Mouse (Mus musculus) heart, embryonic 13.5 days (tissue): ENCODE results near the gene 1110051M20Rik. TPM values are rescaled to one million over a fixed set of nuclear protein-coding genes. Genes with fewer than 3 reads are reported as not detected.

Experiments used
- ATAC-seq: fragments of 200-750 bp; cut with Nextera tagmentation; 2 replicates; pipeline ENCODE4 v1.8.0; 2017; ENCODE audit warnings: moderate TSS enrichment; ENCODE audit not compliant: insufficient number of reproducible peaks, low FRiP score, low TSS enrichment; ENCODE audit errors: extremely low read depth
- H3K27ac ChIP-seq: fragments of 300-500 bp; sonication (generic); replicated peaks from 2 replicates; pipeline ENCODE4 v1.5.1; 2015; ENCODE audit warnings: moderate library complexity, mild to moderate bottlenecking, inconsistent platforms
- H3K27me3 ChIP-seq: fragments of 300-500 bp; sonication (generic); replicated peaks from 2 replicates; pipeline ENCODE4 v1.6.1; 2015; ENCODE audit warnings: mild to moderate bottlenecking, inconsistent platforms
- H3K36me3 ChIP-seq: fragments of 300-500 bp; sonication (generic); 2 replicates; pipeline ENCODE4 v1.6.1; 2015; ENCODE audit warnings: mild to moderate bottlenecking, inconsistent platforms
- H3K4me1 ChIP-seq: fragments of 300-500 bp; sonication (generic); 2 replicates; pipeline ENCODE4 v1.6.1; 2015; ENCODE audit warnings: inconsistent platforms
- H3K4me2 ChIP-seq: fragments of 300-500 bp; sonication (generic); 2 replicates; pipeline ENCODE4 v1.6.1; 2015; ENCODE audit warnings: inconsistent platforms, mild to moderate bottlenecking, moderate library complexity
- H3K4me3 ChIP-seq: fragments of 300-500 bp; sonication (generic); 2 replicates; pipeline ENCODE4 v1.5.1; 2015; ENCODE audit warnings: moderate library complexity, mild to moderate bottlenecking, inconsistent platforms
- H3K9ac ChIP-seq: fragments of 300-500 bp; sonication (generic); 2 replicates; pipeline ENCODE4 v1.6.1; 2015; ENCODE audit warnings: inconsistent platforms, mild to moderate bottlenecking, moderate library complexity
- H3K9me3 ChIP-seq: fragments of 300-500 bp; sonication (generic); 2 replicates; pipeline ENCODE4 v1.6.1; 2016; ENCODE audit warnings: inconsistent platforms
- WGBS: fragments of 180-500 bp; shearing (Covaris S2); methylation state at CpG from one replicate; pipeline ENCODE4 v1.1.7; 2015; ENCODE audit warnings: mixed read lengths; 5-methylcytosine and 5-hydroxymethylcytosine counted together
- polyA plus RNA-seq: library from polyadenylated mRNA; unstranded; fragments of >200 nt; fragmentation: Nextera tagmentation; extraction: Ambion mirVana; gene quantifications from 2 replicates; pipeline ENCODE4 v1.2.1, GENCODE M21; 2015

Gene 1110051M20Rik
- polyA plus RNA-seq, 1 experiment from 2014 or later: 36.3 TPM

DNA sequence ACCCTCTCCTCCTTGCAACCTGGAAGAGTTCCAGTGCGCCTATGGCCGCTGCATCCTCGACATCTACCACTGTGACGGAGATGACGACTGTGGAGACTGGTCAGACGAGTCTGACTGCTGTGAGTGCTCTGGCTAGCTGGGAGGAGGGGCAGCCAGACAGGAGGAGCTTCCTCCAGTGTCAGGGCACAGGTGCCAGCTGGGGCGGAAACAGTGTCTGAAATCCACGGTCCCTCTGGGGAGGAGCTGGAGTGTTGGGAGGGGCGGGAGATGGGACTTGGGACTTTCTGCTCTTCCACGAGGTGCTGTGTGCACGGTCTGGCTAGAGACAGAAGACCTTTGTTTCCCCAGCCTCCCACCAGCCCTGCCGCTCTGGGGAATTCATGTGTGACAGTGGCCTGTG is 29.9 kb upstream of the 1110051M20Rik start:
- no peak for ATAC-seq
- Histone ChIP-seq H3K27ac (no peak overlapping the region), H3K9me3 (no peaks in the 10 kb centered on the region), H3K4me3 (no peak overlapping the region), H3K4me2 (no peak overlapping the region), H3K9ac (no peak overlapping the region), H3K36me3 (peaks cover 80% of the 10 kb centered on the region), H3K4me1 (peaks cover 15% of the 10 kb centered on the region), H3K27me3 (no peaks in the 10 kb centered on the region)
- 58% methylated on average over 12 of the region's 12 CpGs for WGBS

GRCm38 (mm10) chr2:91470055-91470647 is 25.6 kb upstream of the 1110051M20Rik start:
- no peaks in the 10 kb centered on the region for H3K27me3 ChIP-seq
- no peak overlapping the region for H3K9ac ChIP-seq

GRCm38 (mm10) chr2:91467613-91468012 is 23.1 kb upstream of the 1110051M20Rik start:
- ATAC-seq: no peak
- Histone ChIP-seq H3K27me3 (no peaks in the 10 kb centered on the region), H3K27ac (peak overlapping the region; percentile 22; the same call in 1 of the 2 replicates), H3K36me3 (peaks cover 16% of the 10 kb centered on the region), H3K4me3 (no peak overlapping the region), H3K9me3 (no peaks in the 10 kb centered on the region), H3K9ac (no peak overlapping the region), H3K4me2 (no peak overlapping the region), H3K4me1 (peaks cover 24% of the 10 kb centered on the region)
- 68% methylated on average over 8 of the region's 8 CpGs for WGBS

More at GRCm38 (mm10) chr2:91470055-91470647, 25.6 kb upstream of the 1110051M20Rik start:
- Histone ChIP-seq H3K4me3 (no peak overlapping the region), H3K4me2 (no peak overlapping the region), H3K9me3 (no peaks in the 10 kb centered on the region), H3K27ac (no peak overlapping the region), H3K36me3 (peaks cover 41% of the 10 kb centered on the region), H3K4me1 (peaks cover 16% of the 10 kb centered on the region)
- WGBS: 34% methylated on average over 7 of the region's 7 CpGs
- ATAC-seq: no peak

GRCm38 (mm10) chr2:91465934-91466333 is 21.4 kb upstream of the 1110051M20Rik start:
- WGBS: 70% methylated on average over 3 of the region's 3 CpGs
- Histone ChIP-seq H3K27me3 (no peaks in the 10 kb centered on the region), H3K9me3 (no peaks in the 10 kb centered on the region), H3K9ac (no peak overlapping the region), H3K27ac (no peak overlapping the region), H3K4me3 (no peak overlapping the region), H3K4me1 (peaks cover 41% of the 10 kb centered on the region), H3K4me2 (no peak overlapping the region), H3K36me3 (peaks cover 2% of the 10 kb centered on the region)
- no peak for ATAC-seq

DNA sequence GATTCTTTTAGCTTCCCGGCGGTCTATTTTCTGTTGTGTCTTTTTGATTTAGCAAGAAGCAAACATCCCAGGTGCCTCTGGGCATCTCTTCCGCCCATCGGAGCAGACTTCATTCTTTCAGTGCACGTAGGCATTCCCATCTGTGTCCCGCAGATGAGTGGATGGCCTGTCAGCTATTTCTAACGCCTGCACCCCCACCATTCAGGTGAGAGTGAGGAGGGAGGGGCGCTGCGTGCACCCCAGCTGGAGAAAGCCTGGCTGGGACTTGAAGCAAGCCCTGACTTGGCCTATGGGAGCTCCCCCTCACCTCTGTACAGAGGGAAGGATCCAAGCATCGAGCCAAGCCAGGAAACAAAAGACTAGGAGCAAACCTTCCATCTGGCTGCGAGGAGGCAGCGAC is 18.2 kb upstream of the 1110051M20Rik start:
- Histone ChIP-seq H3K4me3 (peak overlapping the region; percentile 3; the same call in 1 of the 2 replicates), H3K27me3 (no peaks in the 10 kb centered on the region), H3K9ac (peak overlapping the region; percentile 72), H3K36me3 (peaks cover 3% of the 10 kb centered on the region; the same call in 1 of the 2 replicates), H3K4me2 (peak overlapping the region; percentile 54), H3K4me1 (peaks cover 54% of the 10 kb centered on the region), H3K27ac (peak overlapping the region; percentile 78; the same call in 1 of the 2 replicates), H3K9me3 (0 out of 2 replicates have a peak, but pooled peaks cover 3% of the 10 kb centered on the region)
- 22% methylated on average over 12 of the region's 12 CpGs for WGBS
- no peak for ATAC-seq

- no peak for ATAC-seq
- H3K4me1 ChIP-seq: peaks cover 49% of the 10 kb centered on the region
- H3K27me3 ChIP-seq: no peaks in the 10 kb centered on the region
- peaks cover 3% of the 10 kb centered on the region; the same call in 1 of the 2 replicates for H3K36me3 ChIP-seq
- peak overlapping the region; percentile 78 for H3K27ac ChIP-seq
- WGBS: 25% methylated on average over 2 of the region's 2 CpGs
- peak overlapping the region; percentile 72; the same call in 1 of the 2 replicates for H3K9ac ChIP-seq
- H3K9me3 ChIP-seq: 0 out of 2 replicates have a peak, but pooled peaks cover 3% of the 10 kb centered on the region
- H3K4me2 ChIP-seq: peak overlapping the region; percentile 54
- peak overlapping the region; percentile 3; the same call in 1 of the 2 replicates for H3K4me3 ChIP-seq
Measured at GRCm38 (mm10) chr2:91462196-91462595, 17.7 kb upstream of the 1110051M20Rik start.

DNA sequence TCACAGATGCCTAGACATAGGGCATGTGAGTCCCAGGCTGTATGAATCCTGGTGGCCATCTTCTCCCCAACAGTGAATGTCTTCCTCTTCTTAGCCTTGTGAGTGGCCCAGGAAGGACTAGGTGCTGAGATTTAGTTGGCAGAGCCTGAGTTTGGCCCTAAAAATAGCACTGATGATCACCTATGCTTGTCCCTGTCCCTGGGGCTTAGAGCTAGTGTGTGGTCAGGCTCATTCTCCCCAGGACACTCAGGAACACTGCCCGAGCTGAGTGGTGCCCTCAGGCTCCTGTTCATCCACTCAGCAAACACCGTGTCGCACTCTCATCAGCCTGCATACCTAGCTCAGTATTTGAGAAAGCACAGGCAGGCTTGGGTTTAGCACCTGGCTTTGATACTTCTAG is 16.8 kb upstream of the 1110051M20Rik start:
- Histone ChIP-seq H3K27me3 (no peaks in the 10 kb centered on the region), H3K4me1 (peaks cover 56% of the 10 kb centered on the region), H3K27ac (peak overlapping the region; percentile 78), H3K9me3 (0 out of 2 replicates have a peak, but pooled peaks cover 3% of the 10 kb centered on the region), H3K4me3 (no peak overlapping the region), H3K4me2 (peak overlapping the region; percentile 27), H3K36me3 (peaks cover 3% of the 10 kb centered on the region; the same call in 1 of the 2 replicates), H3K9ac (peak overlapping the region; percentile 47; the same call in 1 of the 2 replicates)
- ATAC-seq: no peak
- WGBS: 46% methylated on average over 3 of the region's 3 CpGs

- H3K27me3 ChIP-seq: no peaks in the 10 kb centered on the region
- peaks cover 3% of the 10 kb centered on the region; the same call in 1 of the 2 replicates for H3K36me3 ChIP-seq
- ATAC-seq: no peak
- WGBS: 52% methylated on average over 7 of the region's 7 CpGs
- no peak overlapping the region for H3K4me3 ChIP-seq
- H3K9me3 ChIP-seq: 0 out of 2 replicates have a peak, but pooled peaks cover 3% of the 10 kb centered on the region
- no peak overlapping the region for H3K9ac ChIP-seq
- H3K27ac ChIP-seq: peak overlapping the region; percentile 78
- peak overlapping the region; percentile 27; the same call in 1 of the 2 replicates for H3K4me2 ChIP-seq
- H3K4me1 ChIP-seq: peaks cover 59% of the 10 kb centered on the region
Measured at GRCm38 (mm10) chr2:91460771-91461170, 16.3 kb upstream of the 1110051M20Rik start.

DNA sequence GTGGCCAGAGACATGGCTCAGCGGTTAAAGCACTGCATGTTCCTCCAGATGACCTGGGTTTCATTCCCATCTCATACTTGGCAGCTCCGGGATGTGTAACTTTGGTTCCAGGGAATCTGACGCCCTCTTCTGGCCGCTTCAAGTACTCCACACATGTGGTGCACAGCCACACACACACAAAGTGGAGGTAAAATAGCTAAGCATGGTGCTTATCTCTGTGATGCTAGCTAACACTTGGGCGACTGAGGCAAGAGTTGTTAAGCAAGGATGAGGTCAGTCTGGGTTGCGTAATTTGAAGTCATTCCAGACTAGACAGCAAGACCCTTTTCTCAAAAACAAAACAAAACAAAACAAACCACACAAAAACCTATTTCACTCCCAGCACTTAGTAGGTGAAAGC is 15.6 kb upstream of the 1110051M20Rik start:
- Histone ChIP-seq H3K36me3 (peaks cover 3% of the 10 kb centered on the region; the same call in 1 of the 2 replicates), H3K9ac (no peak overlapping the region), H3K9me3 (0 out of 2 replicates have a peak, but pooled peaks cover 3% of the 10 kb centered on the region), H3K4me3 (peak overlapping the region; percentile 70; the same call in 1 of the 2 replicates), H3K27me3 (no peaks in the 10 kb centered on the region; the same call in 1 of the 2 replicates), H3K4me2 (peak overlapping the region; percentile 96), H3K27ac (peak overlapping the region; percentile 86), H3K4me1 (peaks cover 61% of the 10 kb centered on the region)
- ATAC-seq: no peak
- 87% methylated on average over 6 of the region's 6 CpGs for WGBS

DNA sequence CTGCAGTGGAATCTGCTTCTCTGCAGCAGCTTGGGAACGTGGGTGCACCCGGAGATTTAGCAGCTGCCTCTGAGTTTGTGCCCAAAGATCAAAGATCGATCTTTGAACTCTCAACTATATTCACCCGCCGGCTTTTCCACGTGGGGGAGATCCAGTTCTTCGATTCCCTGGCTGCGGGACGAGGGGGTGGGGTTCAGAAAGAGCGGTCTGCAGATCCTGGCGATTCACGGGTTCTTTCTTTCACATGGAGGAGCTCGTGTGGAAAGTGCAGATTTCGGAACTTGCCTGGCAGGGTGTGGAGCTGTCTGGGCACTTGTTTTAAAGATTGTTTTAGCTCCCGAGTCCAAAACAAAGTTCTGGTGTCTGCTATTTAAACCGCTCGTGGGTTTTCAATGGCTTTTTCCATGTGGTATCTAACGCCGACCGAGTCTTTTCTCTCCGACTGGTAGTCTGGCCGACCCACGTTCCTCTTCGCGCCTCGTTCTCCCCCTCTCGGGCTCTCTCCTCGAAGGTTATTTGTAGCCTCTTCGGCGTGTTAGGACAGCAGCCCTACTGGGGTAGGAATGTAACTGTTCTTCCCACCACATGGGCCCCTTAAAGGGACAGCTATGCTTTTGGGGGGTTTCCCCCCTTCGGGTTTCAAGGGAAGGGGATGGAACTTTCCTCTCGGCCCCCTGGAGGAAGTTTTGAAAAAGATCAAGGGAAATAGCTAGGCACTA is 14.3 kb upstream of the 1110051M20Rik start:
- peak overlapping the region; percentile 96 for H3K4me2 ChIP-seq
- peak overlapping the region; percentile 70 for H3K4me3 ChIP-seq
- 0 out of 2 replicates have a peak, but pooled peaks cover 3% of the 10 kb centered on the region for H3K9me3 ChIP-seq
- peaks cover 3% of the 10 kb centered on the region; the same call in 1 of the 2 replicates for H3K36me3 ChIP-seq
- peak overlapping the region; percentile 85 for H3K9ac ChIP-seq
- peak overlapping the region; percentile 86 for H3K27ac ChIP-seq
- H3K4me1 ChIP-seq: peaks cover 61% of the 10 kb centered on the region
- ATAC-seq: no peak
- H3K27me3 ChIP-seq: no peaks in the 10 kb centered on the region; the same call in 1 of the 2 replicates
- under 1% methylated on average over 32 of the region's 32 CpGs for WGBS

- H3K4me2 ChIP-seq: peak overlapping the region; percentile 96
- 0 out of 2 replicates have a peak, but pooled peaks cover 3% of the 10 kb centered on the region for H3K9me3 ChIP-seq
- H3K27me3 ChIP-seq: no peaks in the 10 kb centered on the region; the same call in 1 of the 2 replicates
- under 1% methylated on average over 21 of the region's 21 CpGs for WGBS
- peak overlapping the region; percentile 70 for H3K4me3 ChIP-seq
- H3K9ac ChIP-seq: peak overlapping the region; percentile 85
- no peak for ATAC-seq
- H3K36me3 ChIP-seq: peaks cover 3% of the 10 kb centered on the region; the same call in 1 of the 2 replicates
- H3K4me1 ChIP-seq: peaks cover 59% of the 10 kb centered on the region
- peak overlapping the region; percentile 86 for H3K27ac ChIP-seq
Measured at GRCm38 (mm10) chr2:91458252-91458672, 13.8 kb upstream of the 1110051M20Rik start.
